Mouse (Mus musculus) central nervous system, embryonic 18 days (tissue): Measurements from ENCODE around the gene Tmem203. TPM values are rescaled to one million over a fixed set of nuclear protein-coding genes. Genes with fewer than 3 reads are reported as not detected.

ENCODE experiments used
- polyA plus RNA-seq: library from polyadenylated mRNA; depleted of rRNA; stranded (reverse); fragments of >200 nt; gene quantifications from 2 replicates; pipeline ENCODE4 v1.2.3, GENCODE M21; 2012; rRNA removed

The Tmem203 gene
- polyA plus RNA-seq = 22.0 and 25.2 TPM in 2 replicates

GRCm38 (mm10) chr2:25255284-25255779 lies at the start of gene Tmem203:
TSS of gene Tmem203 (plus strand) at chr2:25255439.

GRCm38 (mm10) chr2:25211121-25211670 lies 44.0 kb upstream of the Tmem203 start, which contains the start of gene Nelfb:
TSS of gene Nelfb (minus strand) at chr2:25211489.

GRCm38 (mm10) chr2:25214444-25214843 lies 40.8 kb upstream of the Tmem203 start, which contains the start of gene Stpg3:
TSS of gene Stpg3 (minus strand) at chr2:25214637.

DNA sequence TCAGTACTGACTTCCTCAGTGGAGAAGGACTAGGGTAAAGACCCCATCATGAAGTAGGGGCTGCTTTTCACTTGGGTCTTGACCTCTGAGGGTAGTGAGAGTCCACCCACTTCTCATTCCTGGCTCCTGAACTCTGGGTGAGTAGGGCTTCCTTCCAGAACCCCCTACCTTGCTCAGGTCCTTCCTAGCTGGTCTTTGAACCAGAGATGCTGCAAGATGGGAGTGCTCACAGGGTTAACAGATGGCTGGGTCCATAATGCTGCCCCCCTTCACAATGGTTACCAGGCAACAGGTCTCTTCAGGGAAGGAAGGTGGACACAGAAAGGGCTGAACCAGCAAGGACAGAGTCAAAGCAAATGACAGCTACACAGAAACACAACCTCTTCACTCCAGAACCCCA lies 36.8 kb upstream of the Tmem203 start, which contains the start of gene Fam166a:
Gene Fam166a, plus strand, starts transcription at position 301 of the 400 bp plus-strand sequence.

GRCm38 (mm10) chr2:25224492-25224765 lies 30.8 kb upstream of the Tmem203 start, which contains the start of gene Tubb4b:
TSS of gene Tubb4b (minus strand) at chr2:25224702.

GRCm38 (mm10) chr2:25234050-25234449 lies 21.2 kb upstream of the Tmem203 start, which contains the start of gene Slc34a3:
TSS of gene Slc34a3 (minus strand) at chr2:25234364.

GRCm38 (mm10) chr2:25236614-25237013 lies 18.6 kb upstream of the Tmem203 start, which contains the start of gene Rnf224:
TSS of gene Rnf224 (minus strand) at chr2:25236787.

DNA sequence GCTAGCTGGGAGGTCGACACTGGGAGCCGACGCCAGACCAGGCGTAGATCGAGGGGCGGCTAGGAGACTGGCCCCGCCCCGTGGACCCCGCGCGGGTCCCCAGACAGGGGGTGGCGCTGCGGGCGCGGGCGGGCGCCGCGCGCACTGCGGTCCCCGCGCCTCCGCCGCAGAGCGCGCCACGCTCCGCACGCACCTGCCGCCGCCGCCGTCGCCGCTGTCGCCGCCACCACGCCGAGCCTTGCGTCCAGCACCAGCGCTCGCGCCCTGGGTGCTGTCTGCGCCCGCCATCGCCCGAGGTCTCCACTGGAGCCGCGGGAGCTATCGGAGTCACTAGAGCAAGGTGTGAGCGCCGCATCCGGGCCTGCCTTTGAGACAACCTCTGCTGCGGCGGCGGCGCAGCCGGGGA lies 13.1 kb upstream of the Tmem203 start, which contains the start of the genes Rnf208 and Cysrt1:
Gene Rnf208, plus strand, starts transcription at position 155 of the 406 bp plus-strand sequence.
Gene Cysrt1, minus strand, starts transcription at position 352 of the 406 bp plus-strand sequence.

GRCm38 (mm10) chr2:25246183-25247072 lies 8.8 kb upstream of the Tmem203 start, which contains the start of gene AL732309.1:
TSS of gene AL732309.1 (minus strand) at chr2:25246863.

GRCm38 (mm10) chr2:25262291-25262767 lies 7.1 kb downstream of the Tmem203 start, which contains the start of gene Tprn:
TSS of gene Tprn (plus strand) at chr2:25262618.

DNA sequence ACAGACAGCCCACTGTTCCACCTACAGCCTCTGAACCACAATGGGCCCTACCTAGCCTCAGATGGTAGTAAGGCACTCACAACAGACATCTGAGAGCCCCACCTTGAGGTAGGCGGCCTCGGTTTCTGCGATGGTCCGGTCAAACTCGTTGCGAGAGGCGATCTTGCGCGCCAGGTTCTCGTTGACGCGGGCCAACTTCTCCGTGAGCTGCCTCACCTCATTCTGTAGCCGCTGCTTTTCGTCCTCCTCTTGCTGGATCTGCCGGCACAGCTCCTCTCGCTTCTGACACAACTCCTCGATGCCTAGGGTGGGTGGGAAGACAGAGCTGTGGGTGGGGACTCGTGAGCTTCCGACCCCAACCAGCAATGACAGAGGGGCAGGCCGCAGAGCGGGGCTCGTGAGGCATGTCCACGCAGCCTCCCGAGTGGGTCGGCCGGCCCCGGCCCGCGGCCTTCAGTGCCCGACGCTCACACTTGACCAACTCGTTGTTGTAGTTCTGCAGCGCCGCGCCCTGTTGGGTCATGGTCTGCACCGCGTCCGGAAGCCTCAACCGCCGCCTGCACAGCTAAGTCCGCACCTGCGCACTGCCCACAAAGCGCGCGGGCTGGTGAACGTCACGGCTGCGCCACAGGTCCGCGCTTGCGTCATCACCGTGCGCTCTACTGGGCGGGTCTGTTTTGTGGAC lies 16.7 kb downstream of the Tmem203 start, which contains the start of the genes Ssna1 and Anapc2:
Gene Ssna1, minus strand, starts transcription at position 612 of the 685 bp plus-strand sequence.
Gene Anapc2, plus strand, starts transcription at position 652 of the 685 bp plus-strand sequence.

DNA sequence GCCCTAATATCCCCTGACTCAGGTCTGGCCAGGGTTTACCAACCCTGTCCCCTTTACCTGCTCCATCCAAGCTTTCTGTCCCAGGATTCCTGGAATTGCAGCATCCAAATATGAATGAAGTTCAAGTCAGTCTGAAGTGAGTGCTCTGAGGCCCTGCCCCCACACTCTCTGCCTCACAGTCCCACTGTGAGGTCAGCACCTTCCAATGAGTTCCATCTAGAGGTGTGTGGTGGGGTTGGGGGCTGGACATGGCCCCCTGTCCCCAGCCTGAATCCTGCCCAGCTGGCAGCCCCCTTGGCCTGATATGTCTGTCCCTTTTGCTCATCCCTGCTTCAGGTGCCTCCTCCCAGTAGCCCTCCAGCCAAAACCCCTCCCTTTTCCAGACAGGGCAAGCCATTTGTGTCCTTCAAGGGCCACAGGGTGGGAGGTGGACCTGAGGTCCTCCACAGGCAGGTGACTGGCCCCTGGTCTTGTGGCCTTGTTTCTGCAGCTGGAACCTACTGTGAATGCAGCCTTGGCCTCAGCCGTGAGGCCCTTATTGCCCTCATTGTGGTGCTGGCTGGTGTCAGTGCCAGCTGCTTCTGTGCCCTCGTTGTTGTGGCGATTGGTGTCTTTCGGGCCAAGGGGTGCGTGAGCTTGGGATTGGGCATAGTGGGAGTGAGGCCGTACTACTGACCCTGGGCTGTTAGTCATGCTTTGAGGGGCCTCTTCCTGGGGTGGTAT lies 32.8 kb downstream of the Tmem203 start, which contains the start of gene Tmem210:
Gene Tmem210, plus strand, starts transcription at position 219 of the 723 bp plus-strand sequence.

GRCm38 (mm10) chr2:25289651-25290050 lies 34.4 kb downstream of the Tmem203 start, which contains the start of gene Lrrc26:
TSS of gene Lrrc26 (plus strand) at chr2:25289915.

Other genes with a start within 250 kb of the Tmem203 start
- 253 and 267 TPM in 2 replicates for gene Nsmf, start 201.1 kb upstream of the Tmem203 start, polyA plus RNA-seq
- gene Entpd8, start 175.1 kb upstream of the Tmem203 start, polyA plus RNA-seq = 0.16 and 0.28 TPM in 2 replicates
- 0.07 TPM in 1 of 2 replicates, not detected in the other for gene Noxa1, start 160.3 kb upstream of the Tmem203 start, polyA plus RNA-seq
- 26.0 and 28.6 TPM in 2 replicates for gene Nrarp, start 74.7 kb upstream of the Tmem203 start, polyA plus RNA-seq
- gene Tor4a, start 58.6 kb upstream of the Tmem203 start, polyA plus RNA-seq = 1.9 and 2.2 TPM in 2 replicates
- 69.1 and 73.7 TPM in 2 replicates for gene Nelfb, start 44.0 kb upstream of the Tmem203 start, polyA plus RNA-seq
- gene Stpg3, start 40.8 kb upstream of the Tmem203 start, polyA plus RNA-seq = 0.05 TPM in 1 of 2 replicates, not detected in the other
- 0.13 TPM in 2 replicates for gene Fam166a, start 36.7 kb upstream of the Tmem203 start, polyA plus RNA-seq
- gene Tubb4b, start 30.7 kb upstream of the Tmem203 start, polyA plus RNA-seq = 424 and 435 TPM in 2 replicates
- 0.03 TPM in 1 of 2 replicates, not detected in the other for gene Slc34a3, start 21.1 kb upstream of the Tmem203 start, polyA plus RNA-seq
- gene Rnf224, start 18.7 kb upstream of the Tmem203 start, polyA plus RNA-seq = 0.05 TPM in 1 of 2 replicates, not detected in the other
- gene Rnf208, start 13.2 kb upstream of the Tmem203 start, polyA plus RNA-seq = 126 and 144 TPM in 2 replicates
- gene Cysrt1, start 13.0 kb upstream of the Tmem203 start, polyA plus RNA-seq = 0.37 and 3.0 TPM in 2 replicates
- 16.6 and 17.1 TPM in 2 replicates for gene AL732309.1, start 8.6 kb upstream of the Tmem203 start, polyA plus RNA-seq
- gene Tprn, start 7.2 kb downstream of the Tmem203 start, polyA plus RNA-seq = 6.2 and 6.9 TPM in 2 replicates
- gene Ssna1, start 17.0 kb downstream of the Tmem203 start, polyA plus RNA-seq = 123 TPM in 2 replicates
- 107 and 110 TPM in 2 replicates for gene Anapc2, start 17.0 kb downstream of the Tmem203 start, polyA plus RNA-seq
- gene Tmem210, start 32.7 kb downstream of the Tmem203 start, polyA plus RNA-seq = not detected in 2 replicates
- gene Lrrc26, start 34.5 kb downstream of the Tmem203 start, polyA plus RNA-seq = 0.05 TPM in 1 of 2 replicates, not detected in the other
- gene Grin1, start 63.7 kb downstream of the Tmem203 start, polyA plus RNA-seq = 60.3 and 61.9 TPM in 2 replicates
- gene Man1b1, start 76.9 kb downstream of the Tmem203 start, polyA plus RNA-seq = 24.1 and 24.3 TPM in 2 replicates
- gene Dpp7, start 100.9 kb downstream of the Tmem203 start, polyA plus RNA-seq = 40.8 and 43.8 TPM in 2 replicates
- 3.7 and 4.6 TPM in 2 replicates for gene Uap1l1, start 110.2 kb downstream of the Tmem203 start, polyA plus RNA-seq
- gene Sapcd2, start 116.9 kb downstream of the Tmem203 start, polyA plus RNA-seq = 16.3 and 17.1 TPM in 2 replicates
- 9.8 and 11.4 TPM in 2 replicates for gene Entpd2, start 140.4 kb downstream of the Tmem203 start, polyA plus RNA-seq
- gene Npdc1, start 143.9 kb downstream of the Tmem203 start, polyA plus RNA-seq = 549 and 616 TPM in 2 replicates
- gene Fut7, start 167.8 kb downstream of the Tmem203 start, polyA plus RNA-seq = 0.20 and 0.26 TPM in 2 replicates
- 42.3 and 48.1 TPM in 2 replicates for gene Abca2, start 173.3 kb downstream of the Tmem203 start, polyA plus RNA-seq
- gene Clic3, start 201.4 kb downstream of the Tmem203 start, polyA plus RNA-seq = 0.82 and 3.4 TPM in 2 replicates
- 155 and 156 TPM in 2 replicates for gene Paxx, start 205.7 kb downstream of the Tmem203 start, polyA plus RNA-seq
- gene Ptgds, start 214.6 kb downstream of the Tmem203 start, polyA plus RNA-seq = 539 and 800 TPM in 2 replicates
- not detected in 2 replicates for gene Lcn12, start 238.5 kb downstream of the Tmem203 start, polyA plus RNA-seq
- gene Fbxw5, start 245.3 kb downstream of the Tmem203 start, polyA plus RNA-seq = 30.0 and 36.6 TPM in 2 replicates
- 2.5 and 4.0 TPM in 2 replicates for gene C8g, start 246.3 kb downstream of the Tmem203 start, polyA plus RNA-seq